Mouse (Mus musculus): ENCODE measurements at regions not wholly inside any gene's neighbourhood (a gene's known extent, or its start where the extent isn't known, plus 50 kb on each side); places are given as distances from the start of the nearest gene placed in this dataset.
"Not testable (repeated sequence)": the region's sequence is repeated elsewhere in the genome, so short reads cannot be mapped to it uniquely, and the experiment has no call there.

GRCm38 (mm10) chr2:3866736-3867135 lies 150.8 kb upstream of the Frmd4a start:
- not testable (repeated sequence) for TF ChIP-seq EP300, CTCF (IDR thresholded peaks at IDR 0.05; ENCODE audit: low read depth)
